Mouse (Mus musculus) small intestine, adult 2 months (tissue): ENCODE measurements at regions not wholly inside any gene's neighbourhood (a gene's known extent, or its start where the extent isn't known, plus 50 kb on each side); places are given as distances from the start of the nearest gene placed in this dataset.

Experiments
- CTCF ChIP-seq: fragments of 200-500 bp; IDR thresholded peaks from 2 replicates; pipeline ENCODE4 v1.5.1; 2012; ENCODE audit warnings: low read depth, mild to moderate bottlenecking, control low read depth, inconsistent platforms, low read length, moderate library complexity, mixed read lengths; ENCODE audit not compliant: insufficient replicate concordance, insufficient read length; ENCODE audit errors: extremely low read depth
- POLR2A ChIP-seq: fragments of 200-500 bp; IDR thresholded peaks from 2 replicates; pipeline ENCODE4 v1.6.1; 2012; ENCODE audit warnings: low read depth, mild to moderate bottlenecking, control low read depth, inconsistent platforms, low read length, moderate library complexity

DNA sequence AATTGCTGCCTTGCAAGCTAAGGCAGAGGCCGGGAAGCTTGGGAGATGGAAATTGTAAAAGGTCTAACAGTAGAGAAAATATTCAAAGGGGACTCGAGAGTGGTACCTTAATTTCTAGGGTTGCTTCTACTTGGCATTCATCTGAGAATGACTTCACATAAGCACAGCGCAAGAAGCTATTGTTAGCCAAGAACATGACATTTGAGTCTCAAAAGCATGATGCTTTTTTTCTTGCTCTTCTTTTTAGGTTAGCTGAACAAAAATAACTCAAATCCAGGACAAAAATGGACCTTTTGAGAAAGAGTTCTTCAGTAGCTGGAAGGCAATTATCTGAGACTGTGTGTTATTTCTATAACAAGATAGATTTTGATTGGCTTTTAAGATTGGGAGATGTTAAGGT lies 1042.0 kb upstream of the Cited2 start:
- TF ChIP-seq POLR2A, result no peak
- no peak for TF ChIP-seq CTCF
